Mouse (Mus musculus) small intestine, adult 2 months (tissue): ENCODE data around the gene Clca4a. TPM values are rescaled to one million over a fixed set of nuclear protein-coding genes. Genes with fewer than 3 reads are reported as not detected.

Source experiments
- H3K27ac ChIP-seq: fragments of 200-500 bp; 2 replicates; pipeline ENCODE4 v1.5.1; 2012; ENCODE audit warnings: low read depth, low read length, control low read depth, inconsistent platforms; ENCODE audit not compliant: insufficient read depth
- H3K27me3 ChIP-seq: fragments of 200-500 bp; 2 replicates; pipeline ENCODE4 v1.6.1; 2012; ENCODE audit warnings: mild to moderate bottlenecking, moderate library complexity, low read length, inconsistent platforms; ENCODE audit not compliant: control insufficient read depth, insufficient read depth
- H3K36me3 ChIP-seq: fragments of 200-500 bp; 2 replicates; pipeline ENCODE4 v1.6.1; 2012; ENCODE audit warnings: mild to moderate bottlenecking, low read length, control low read depth, inconsistent platforms; ENCODE audit not compliant: control insufficient read depth, insufficient read depth
- H3K4me1 ChIP-seq: fragments of 200-500 bp; 2 replicates; pipeline ENCODE4 v1.6.1; 2012; ENCODE audit warnings: low read length, inconsistent platforms, mixed read lengths; ENCODE audit not compliant: control insufficient read depth, insufficient read depth, insufficient read length
- H3K4me3 ChIP-seq: fragments of 200-500 bp; 2 replicates; pipeline ENCODE4 v1.5.1; 2012; ENCODE audit warnings: low read depth, mild to moderate bottlenecking, control low read depth, inconsistent platforms, low read length, moderate library complexity
- CTCF ChIP-seq: fragments of 200-500 bp; IDR thresholded peaks from 2 replicates; pipeline ENCODE4 v1.5.1; 2012; ENCODE audit warnings: low read depth, mild to moderate bottlenecking, control low read depth, inconsistent platforms, low read length, moderate library complexity, mixed read lengths; ENCODE audit not compliant: insufficient replicate concordance, insufficient read length; ENCODE audit errors: extremely low read depth
- POLR2A ChIP-seq: fragments of 200-500 bp; IDR thresholded peaks from 2 replicates; pipeline ENCODE4 v1.6.1; 2012; ENCODE audit warnings: low read depth, mild to moderate bottlenecking, control low read depth, inconsistent platforms, low read length, moderate library complexity
- WGBS: fragments of 180-500 bp; shearing (Covaris S2); methylation state at CpG from one replicate; pipeline ENCODE4 v1.1.7; 2018; 5-methylcytosine and 5-hydroxymethylcytosine counted together
- polyA plus RNA-seq: library from polyadenylated mRNA; depleted of rRNA; stranded (reverse); fragments of >200 nt; gene quantifications from 2 replicates; pipeline ENCODE4 v1.2.3, GENCODE M21; 2012; rRNA removed

Clca4a gene
- polyA plus RNA-seq = 8.9 and 175 TPM in 2 replicates

- H3K36me3 ChIP-seq = no peaks in the 10 kb centered on the region; the same call in 1 of the 2 replicates
- no peaks in the 10 kb centered on the region for H3K27me3 ChIP-seq
- TF ChIP-seq POLR2A = peak; percentile 43; the same call in 1 of the 2 replicates
- TF ChIP-seq CTCF = no peak
- H3K27ac ChIP-seq = 0 out of 2 replicates have a peak within 1 kb of the TSS, but pooled peaks have one; percentile 22
- peak within 1 kb of the TSS; percentile 19; the same call in 1 of the 2 replicates for H3K4me3 ChIP-seq
- H3K4me1 ChIP-seq = no peaks in the 10 kb centered on the region
Observed at GRCm38 (mm10) chr3:144974945-144975344, at the start of gene Clca4a. Clca4a (minus strand) TSS chr3:144975045.

- Histone ChIP-seq H3K4me1 (no peaks in the 10 kb centered on the region), H3K27me3 (no peaks in the 10 kb centered on the region), H3K27ac (no peak overlapping the region), H3K4me3 (no peak overlapping the region), H3K36me3 (no peaks in the 10 kb centered on the region)
- TF ChIP-seq CTCF = no peak
- no peak for TF ChIP-seq POLR2A
- 71% methylated on average over 3 of the region's 3 CpGs for WGBS
Observed at GRCm38 (mm10) chr3:145017807-145018206, 43.0 kb upstream of the Clca4a start.

- WGBS = 24% methylated on average over 5 of the region's 5 CpGs
- TF ChIP-seq POLR2A (no peak), CTCF (no peak)
- H3K27ac ChIP-seq = no peak overlapping the region
- H3K27me3 ChIP-seq = no peaks in the 10 kb centered on the region
- no peaks in the 10 kb centered on the region for H3K36me3 ChIP-seq
- peaks cover 14% of the 10 kb centered on the region for H3K4me1 ChIP-seq
- H3K4me3 ChIP-seq = no peak overlapping the region
Observed at GRCm38 (mm10) chr3:145004422-145004821, 29.6 kb upstream of the Clca4a start.

- 17% methylated on average over 1 of the region's 1 CpGs for WGBS
- H3K27ac ChIP-seq = no peak overlapping the region
- no peak for TF ChIP-seq CTCF
- TF ChIP-seq POLR2A = no peak
Observed at GRCm38 (mm10) chr3:145000912-145001311, 26.1 kb upstream of the Clca4a start.

GRCm38 (mm10) chr3:144993055-144993454 lies 18.2 kb upstream of the Clca4a start:
- Histone ChIP-seq H3K27me3 (no peaks in the 10 kb centered on the region), H3K4me1 (0 out of 2 replicates have a peak, but pooled peaks cover 2% of the 10 kb centered on the region), H3K36me3 (no peaks in the 10 kb centered on the region), H3K4me3 (no peak overlapping the region), H3K27ac (no peak overlapping the region; the same call in 1 of the 2 replicates)
- TF ChIP-seq POLR2A = no peak
- TF ChIP-seq CTCF = no peak
- WGBS = 33% methylated on average over 5 of the region's 5 CpGs

More at GRCm38 (mm10) chr3:145000912-145001311, 26.1 kb upstream of the Clca4a start:
- Histone ChIP-seq H3K27me3 (no peaks in the 10 kb centered on the region), H3K36me3 (no peaks in the 10 kb centered on the region), H3K4me3 (no peak overlapping the region), H3K4me1 (peaks cover 12% of the 10 kb centered on the region)

GRCm38 (mm10) chr3:144992618-144993017 lies 17.8 kb upstream of the Clca4a start:
- H3K36me3 ChIP-seq = no peaks in the 10 kb centered on the region
- no peak overlapping the region for H3K4me3 ChIP-seq
- TF ChIP-seq CTCF (no peak), POLR2A (no peak)
- H3K27me3 ChIP-seq = no peaks in the 10 kb centered on the region
- 0 out of 2 replicates have a peak, but pooled peaks cover 2% of the 10 kb centered on the region for H3K4me1 ChIP-seq
- H3K27ac ChIP-seq = no peak overlapping the region; the same call in 1 of the 2 replicates

GRCm38 (mm10) chr3:144985890-144986289 lies 11.0 kb upstream of the Clca4a start:
- H3K4me3 ChIP-seq = no peak overlapping the region
- WGBS = 81% methylated on average over 5 of the region's 5 CpGs
- H3K27ac ChIP-seq = no peak overlapping the region
- no peaks in the 10 kb centered on the region for H3K36me3 ChIP-seq
- no peak for TF ChIP-seq CTCF
- no peak for TF ChIP-seq POLR2A
- no peaks in the 10 kb centered on the region for H3K4me1 ChIP-seq
- H3K27me3 ChIP-seq = no peaks in the 10 kb centered on the region
